Mouse (Mus musculus): ENCODE measurements around the gene Col18a1. TPM values are rescaled to one million over a fixed set of nuclear protein-coding genes. Genes with fewer than 3 reads are reported as not detected.

Gene Col18a1
- total RNA-seq, 2 experiments from 2014 or later: 13.0 to 15.3 TPM

GRCm38 (mm10) chr10:77190967-77191915 lies 24.9 kb upstream of the Col18a1 start:
- intact Hi-C loops (cut with DNase I): no loop called here

DNA sequence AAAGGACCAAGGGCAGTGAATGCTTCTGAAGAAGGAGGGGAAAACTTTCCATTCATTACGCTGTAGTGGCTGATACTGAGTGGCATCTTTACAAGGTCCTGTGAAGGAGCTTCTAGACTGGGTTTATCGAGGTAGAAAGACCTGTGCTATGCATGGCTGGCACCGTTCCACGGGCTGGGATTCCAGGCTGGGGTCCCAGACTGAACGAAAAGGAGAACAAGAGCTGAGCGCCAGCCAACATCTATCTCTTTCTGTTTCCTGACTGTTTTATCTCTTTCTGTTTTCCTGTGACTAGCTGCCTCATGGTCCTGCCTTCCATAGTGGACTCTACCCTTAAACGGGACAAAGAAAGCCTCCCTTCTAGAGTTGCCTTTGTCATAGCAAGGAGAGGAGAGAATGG lies 21.1 kb upstream of the Col18a1 start:
- no peak for DNase-seq (ENCODE audit: low spot score)
- intact Hi-C loops (cut with DNase I): no loop called here

More at GRCm38 (mm10) chr10:77190967-77191915, 24.9 kb upstream of the Col18a1 start:
- DNase-seq (ENCODE audit: low spot score): no peak

- intact Hi-C loops (cut with DNase I): no loop called here
- no peak for DNase-seq (ENCODE audit: low spot score)
Observed at GRCm38 (mm10) chr10:77182804-77183331, 16.5 kb upstream of the Col18a1 start.

- intact Hi-C loops (cut with DNase I): no loop called here
- no peak for DNase-seq (ENCODE audit: low spot score)
Observed at GRCm38 (mm10) chr10:77180110-77180509, 13.8 kb upstream of the Col18a1 start.

GRCm38 (mm10) chr10:77178691-77179090 lies 12.3 kb upstream of the Col18a1 start:
- intact Hi-C loops (cut with DNase I): no loop called here
- DNase-seq (ENCODE audit: low spot score): no peak

DNA sequence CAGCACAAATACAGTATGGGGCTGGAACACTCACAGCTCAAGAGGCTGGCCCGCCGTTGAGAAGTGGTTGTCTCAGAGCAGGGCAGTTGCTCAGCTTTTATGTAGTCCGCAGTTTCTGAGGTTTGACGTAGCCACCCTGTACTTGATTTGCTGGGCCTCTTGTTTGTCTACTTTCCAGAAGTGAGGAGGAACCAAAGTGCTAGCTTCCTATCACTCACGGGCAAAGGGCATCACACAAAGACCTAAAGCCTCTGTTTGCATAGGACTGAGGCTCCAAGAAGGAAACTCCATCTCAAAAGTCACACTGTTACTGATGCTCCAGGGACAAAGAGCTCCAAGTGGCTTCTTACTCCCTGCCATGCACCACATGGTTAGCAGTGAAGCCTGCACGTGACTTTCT lies 4.1 kb upstream of the Col18a1 start:
- DNase-seq (ENCODE audit: low spot score): no peak
- intact Hi-C loops (cut with DNase I): no loop called here

DNA sequence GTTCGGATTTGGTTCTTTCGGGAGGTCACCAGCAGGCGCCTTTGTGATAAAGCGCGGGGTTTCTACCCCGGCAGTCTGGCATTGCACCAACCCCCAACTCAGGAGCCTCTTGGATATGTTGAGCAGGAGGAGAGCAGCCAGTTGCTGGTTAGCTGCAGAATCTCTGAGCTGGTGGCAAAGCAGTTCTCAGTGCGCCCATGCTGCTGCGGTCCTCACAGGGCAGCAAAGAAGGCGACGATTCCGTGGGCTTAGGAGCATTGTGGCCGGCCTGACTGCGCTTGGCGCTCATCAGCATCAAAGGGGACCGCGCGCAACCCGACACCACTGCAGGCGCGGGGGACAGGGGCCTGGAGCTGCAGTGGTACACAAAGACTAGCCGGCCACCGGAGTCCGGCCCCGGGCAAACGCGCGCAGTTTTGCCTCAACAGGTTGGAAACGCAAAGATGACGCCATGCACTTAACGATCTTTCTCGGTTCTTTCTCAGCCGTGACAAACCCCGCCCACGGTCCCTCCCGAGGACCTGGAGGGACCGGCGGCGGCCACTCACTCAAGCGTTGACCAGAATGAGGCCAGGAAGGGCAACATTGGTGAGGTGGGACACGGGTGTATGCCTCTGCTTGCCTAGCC lies 916 bp downstream of the Col18a1 start:
- intact Hi-C loops (cut with DNase I): no loop called here
- DNase-seq (ENCODE audit: low spot score): no peak

- intact Hi-C loops (cut with DNase I): no loop called here
Observed at GRCm38 (mm10) chr10:77164437-77165052, 1.8 kb downstream of the Col18a1 start.

GRCm38 (mm10) chr10:77164041-77164436 lies 2.3 kb downstream of the Col18a1 start:
- DNase-seq (ENCODE audit: low spot score): no peak
- intact Hi-C loops (cut with DNase I): no loop called here

More at GRCm38 (mm10) chr10:77164437-77165052, 1.8 kb downstream of the Col18a1 start:
- DNase-seq (ENCODE audit: low spot score): no peak

DNA sequence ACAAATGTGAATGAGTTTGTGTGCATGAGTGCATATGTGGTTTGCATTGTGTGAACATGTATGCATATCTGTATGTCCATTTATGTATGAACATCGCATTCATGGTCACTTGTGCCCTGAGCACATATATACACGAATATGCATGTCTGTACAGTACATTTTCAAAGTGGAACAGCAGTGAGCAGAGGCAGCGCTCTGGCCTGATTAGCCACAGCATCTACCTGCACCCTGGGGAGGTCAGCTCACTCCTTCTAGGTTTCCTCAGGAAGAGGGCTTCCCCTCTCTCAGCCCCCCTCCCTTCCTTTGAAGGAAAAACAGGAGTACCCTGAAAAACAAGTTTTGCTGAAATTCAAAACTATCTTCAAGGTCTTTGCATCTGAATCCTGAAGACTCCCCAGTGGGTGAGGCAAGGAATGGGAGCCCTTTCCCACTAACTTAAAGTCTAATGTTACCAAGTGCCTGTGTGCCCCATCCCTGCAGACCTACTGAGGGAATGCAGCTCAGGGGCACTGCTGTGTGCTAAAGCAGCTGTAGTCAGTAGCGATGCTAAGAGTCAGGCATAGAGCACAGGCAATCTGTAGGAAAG lies 2.9 kb downstream of the Col18a1 start:
- DNase-seq (ENCODE audit: low spot score): no peak
- intact Hi-C loops (cut with DNase I): no loop called here

DNA sequence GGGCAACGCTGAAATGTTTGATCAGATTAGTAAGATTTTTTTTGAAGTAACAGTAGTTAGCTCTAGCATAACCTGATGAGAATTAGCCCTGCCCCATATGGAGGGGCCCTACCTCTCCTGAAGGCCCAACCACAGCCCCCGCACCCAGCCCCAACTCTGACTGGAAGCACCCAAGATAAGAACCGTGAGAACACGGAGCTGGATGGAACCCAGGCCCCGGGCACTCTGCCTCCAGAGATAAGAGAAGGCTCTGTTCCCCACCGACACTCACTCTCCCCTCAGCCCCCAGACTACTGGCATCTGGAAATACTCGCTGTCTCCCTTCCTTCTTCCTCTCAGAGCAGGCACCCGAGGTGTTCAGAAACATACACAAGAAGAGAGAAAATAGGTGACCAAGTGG lies 6.8 kb downstream of the Col18a1 start:
- intact Hi-C loops (cut with DNase I): no loop called here
- DNase-seq (ENCODE audit: low spot score): no peak

GRCm38 (mm10) chr10:77158948-77159347 lies 7.4 kb downstream of the Col18a1 start:
- no peak for DNase-seq (ENCODE audit: low spot score)
- intact Hi-C loops (cut with DNase I): no loop called here

GRCm38 (mm10) chr10:77157245-77158019 lies 8.9 kb downstream of the Col18a1 start:
- DNase-seq (ENCODE audit: low spot score): no peak
- intact Hi-C loops (cut with DNase I): no loop called here

- intact Hi-C loops (cut with DNase I): no loop called here
- no peak for DNase-seq (ENCODE audit: low spot score)
Observed at GRCm38 (mm10) chr10:77152178-77152621, 14.1 kb downstream of the Col18a1 start.

DNA sequence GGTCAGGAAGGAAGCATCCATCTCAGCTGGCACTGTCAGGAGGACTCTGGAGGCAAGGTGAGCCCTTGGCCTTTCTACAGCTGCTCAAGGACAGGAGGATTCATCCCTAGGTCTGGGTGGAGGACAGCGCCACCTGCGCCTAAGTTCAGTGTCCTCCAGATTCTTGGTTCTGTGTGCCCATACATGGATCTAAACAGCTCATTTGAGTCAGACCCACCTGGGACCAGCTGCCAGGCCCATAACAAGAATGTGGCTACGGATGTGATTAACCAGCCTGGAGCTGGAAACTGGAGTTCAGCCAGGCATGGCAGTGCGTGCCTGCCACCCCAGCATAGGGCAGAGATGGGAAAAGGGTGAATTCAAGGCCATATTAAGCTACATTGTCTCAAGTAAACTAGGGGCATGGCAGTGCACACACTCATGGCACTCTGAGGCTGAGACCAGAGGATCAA lies 14.8 kb downstream of the Col18a1 start:
- intact Hi-C loops (cut with DNase I): no loop called here
- no peak for DNase-seq (ENCODE audit: low spot score)

DNA sequence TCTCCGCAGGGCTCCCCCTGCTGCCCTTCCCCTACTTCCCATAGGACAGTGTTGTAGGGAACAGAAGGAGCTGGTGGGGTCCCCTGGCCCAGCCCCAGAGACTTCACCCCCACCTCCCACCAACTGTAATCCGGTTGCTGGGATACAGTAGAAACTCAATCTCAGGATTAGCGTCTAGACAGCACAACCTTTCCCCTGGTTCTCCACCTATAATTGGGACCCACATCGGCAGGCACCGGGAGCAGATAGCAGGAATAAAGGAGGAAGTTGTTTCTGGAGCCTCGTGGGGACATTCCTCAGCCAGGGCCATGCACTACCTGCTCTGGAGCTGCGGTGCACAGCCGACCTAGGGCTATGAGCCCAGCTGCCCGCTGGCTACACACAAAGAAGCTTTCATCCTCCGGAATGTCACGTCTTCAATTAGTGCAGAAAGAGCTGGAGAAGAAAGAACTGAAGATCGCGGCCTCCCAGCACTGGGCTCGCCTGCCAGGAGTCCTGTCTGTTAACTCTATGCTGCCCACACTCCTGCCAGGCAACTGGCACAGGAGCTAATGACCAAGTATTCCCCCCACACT lies 15.3 kb downstream of the Col18a1 start:
- DNase-seq (ENCODE audit: low spot score): no peak
- intact Hi-C loops (cut with DNase I): no loop called here

- intact Hi-C loops (cut with DNase I): no loop called here
- no peak for DNase-seq (ENCODE audit: low spot score)
Observed at GRCm38 (mm10) chr10:77150016-77150415, 16.3 kb downstream of the Col18a1 start.

DNA sequence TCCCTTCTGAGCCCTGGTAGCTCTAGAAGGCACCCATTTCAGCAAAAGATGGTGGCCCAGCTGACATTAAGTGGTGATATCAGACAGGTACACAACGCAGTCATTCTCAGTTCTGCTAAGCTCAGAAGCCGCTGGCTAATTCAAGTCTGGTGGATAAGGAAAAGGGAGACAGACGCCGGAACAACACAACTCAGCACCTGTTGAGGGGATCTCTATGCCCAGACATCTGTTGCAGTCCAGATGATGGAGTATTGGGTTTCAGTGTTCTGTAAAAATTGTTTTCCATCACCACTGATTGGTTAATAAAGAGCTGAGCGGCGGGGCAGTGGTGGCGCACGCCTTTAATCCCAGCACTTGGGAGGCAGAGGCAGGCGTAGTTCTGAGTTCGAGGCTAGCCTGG lies 18.8 kb downstream of the Col18a1 start:
- DNase-seq (ENCODE audit: low spot score): no peak
- intact Hi-C loops (cut with DNase I): no loop called here

DNA sequence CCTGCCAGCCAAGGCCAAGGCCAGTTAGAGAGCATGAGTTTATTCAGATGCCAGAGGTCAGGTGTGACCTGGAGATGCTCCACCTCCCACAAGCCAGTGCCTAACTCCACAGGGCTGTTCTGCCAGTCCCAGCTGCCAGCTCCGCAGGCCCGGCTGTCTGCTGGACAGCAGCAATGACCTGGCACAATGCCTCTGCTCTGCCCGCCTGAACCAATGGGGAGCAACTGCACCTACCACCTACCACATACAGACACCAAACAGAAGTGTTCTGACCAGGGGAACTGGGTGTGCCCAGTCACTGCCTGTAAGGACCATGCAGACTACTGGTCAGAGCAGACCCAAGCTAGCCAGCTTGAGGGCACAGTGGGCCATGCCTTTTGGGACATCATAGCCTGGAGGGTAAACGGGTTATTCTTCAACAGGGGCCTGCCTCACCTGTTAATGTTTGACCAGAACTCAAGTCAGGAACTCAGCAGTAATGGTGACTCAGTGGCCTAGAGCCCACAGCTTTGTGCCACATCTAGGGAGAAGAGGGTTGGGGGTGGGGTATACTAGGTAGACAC lies 19.4 kb downstream of the Col18a1 start:
- DNase-seq (ENCODE audit: low spot score): no peak
- intact Hi-C loops (cut with DNase I): no loop called here

All from heart, postnatal 25 days (tissue).